Mouse (Mus musculus): ENCODE data around the gene Gm45711.
"Not testable (repeated sequence)": the region's sequence is repeated elsewhere in the genome, so short reads cannot be mapped to it uniquely, and the experiment has no call there.

Gm45711 gene

GRCm38 (mm10) chr8:104309441-104310155, at the start of gene Gm45711, which contains the start of gene Cmtm1:
Gene Gm45711 (minus strand): TSS chr8:104310081.
Gene Cmtm1 (minus strand): TSS chr8:104310145.
- in situ Hi-C loops (cut with MboI; ENCODE audit: unreplicated experiment in 2 of 2), result not testable (repeated sequence)

GRCm38 (mm10) chr8:104358637-104359036, 48.8 kb upstream of the Gm45711 start:
- in situ Hi-C loops (cut with MboI; ENCODE audit: unreplicated experiment in 2 of 2), result no loop called here

GRCm38 (mm10) chr8:104354504-104354903, 44.6 kb upstream of the Gm45711 start:
- in situ Hi-C loops (cut with MboI; ENCODE audit: unreplicated experiment in 2 of 2), result no loop called here

GRCm38 (mm10) chr8:104353186-104353585, 43.3 kb upstream of the Gm45711 start:
- in situ Hi-C loops (cut with MboI; ENCODE audit: unreplicated experiment in 2 of 2), result no loop called here

DNA sequence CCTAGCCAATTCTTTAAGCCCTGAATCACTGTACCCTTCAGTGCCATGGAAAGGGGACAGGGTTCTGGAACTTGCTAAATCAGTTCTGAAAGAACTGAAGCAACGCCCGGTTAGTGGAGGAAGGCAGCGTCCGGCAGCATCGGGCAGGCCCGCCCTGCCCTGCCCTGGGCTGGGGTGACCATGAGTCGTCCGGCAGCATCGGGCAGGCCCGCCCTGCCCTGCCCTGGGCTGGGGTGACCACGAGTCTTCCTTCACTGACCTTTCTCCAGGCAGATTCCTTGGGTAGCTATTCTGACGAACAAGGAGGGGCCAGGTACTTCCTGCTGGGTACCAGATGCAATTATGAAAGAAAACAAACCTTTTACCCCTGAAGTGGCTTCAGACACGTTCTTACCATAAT, 40.2 kb upstream of the Gm45711 start:
- in situ Hi-C loops (cut with MboI; ENCODE audit: unreplicated experiment in 2 of 2), result no loop called here

- in situ Hi-C loops (cut with MboI; ENCODE audit: unreplicated experiment in 2 of 2), result loop anchor here in 1 of 2 experiments (10.0 kb wide), 2 partner anchors 204 to 244 kb away; partner anchors contain the start of gene Cdh5
Observed at GRCm38 (mm10) chr8:104348971-104349370, 39.1 kb upstream of the Gm45711 start.

DNA sequence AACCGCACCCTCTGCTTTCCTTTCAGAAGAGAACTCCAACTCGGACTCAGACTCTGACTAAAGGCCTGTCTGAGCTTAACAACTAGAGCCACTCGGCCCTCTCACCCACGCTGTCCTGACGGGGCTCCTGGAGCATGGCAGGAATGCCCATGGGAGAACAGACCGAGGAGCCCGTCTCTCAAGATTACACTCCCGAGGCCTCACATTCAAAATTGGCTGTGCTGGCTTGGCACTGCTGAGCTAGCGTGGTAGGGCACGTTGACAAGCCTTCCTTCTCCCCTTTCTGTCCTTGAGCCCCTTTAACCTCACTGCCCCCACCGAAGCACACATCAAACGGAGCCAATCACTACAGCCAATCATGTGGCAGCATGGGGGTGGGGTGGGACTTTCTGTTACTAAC, 36.8 kb upstream of the Gm45711 start:
- in situ Hi-C loops (cut with MboI; ENCODE audit: unreplicated experiment in 2 of 2), result loop anchor here in 1 of 2 experiments (10.0 kb wide), 2 partner anchors 202 to 242 kb away; partner anchors contain the start of gene Cdh5

DNA sequence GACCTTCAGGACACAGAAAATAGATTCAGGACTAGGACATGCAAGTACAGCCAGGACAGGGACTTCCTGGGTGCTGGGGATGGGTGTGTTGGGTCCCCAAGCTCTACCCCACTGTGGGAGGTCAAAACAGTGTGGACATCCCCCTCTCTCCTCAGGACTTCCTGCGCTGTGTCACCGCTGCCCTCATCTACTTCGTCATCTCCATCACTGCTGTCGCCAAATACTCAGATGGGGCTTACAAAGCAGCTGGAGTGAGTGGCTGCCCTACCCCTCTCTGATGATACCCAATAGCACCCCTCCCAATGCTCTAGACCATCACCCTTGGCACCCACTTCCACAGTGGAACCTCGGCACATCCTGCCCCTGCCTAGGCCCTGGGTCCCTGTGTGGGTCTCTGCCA, 34.7 kb upstream of the Gm45711 start:
- in situ Hi-C loops (cut with MboI; ENCODE audit: unreplicated experiment in 2 of 2), result loop anchor here (5.0 to 10.0 kb wide), 7 partner anchors 93 to 247 kb away; partner anchors contain the start of genes Cdh5 (in 1 of the 2) and Dync1li2 (in 1 of the 2)

DNA sequence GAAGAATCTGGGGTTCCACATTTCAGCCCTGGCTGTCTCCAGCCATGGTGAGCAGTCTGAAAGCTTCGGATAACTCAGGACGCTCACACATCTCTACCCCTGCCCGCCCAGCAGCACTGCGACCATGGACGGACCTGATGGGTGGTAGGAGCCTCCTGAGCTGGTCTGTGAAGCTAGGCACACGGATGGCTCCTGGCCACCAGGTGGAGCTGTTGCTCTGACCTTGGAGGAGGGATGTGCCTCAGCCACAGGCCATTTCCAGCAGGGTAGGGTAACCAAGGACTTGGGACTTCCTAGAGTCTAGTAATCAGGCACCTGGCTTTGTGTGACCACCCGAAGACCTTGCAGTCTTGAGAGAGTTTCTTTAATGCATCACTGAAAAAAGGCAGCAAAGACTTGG, 34.1 kb upstream of the Gm45711 start:
- in situ Hi-C loops (cut with MboI; ENCODE audit: unreplicated experiment in 2 of 2), result loop anchor here (5.0 to 10.0 kb wide), 7 partner anchors 93 to 247 kb away; partner anchors contain the start of genes Cdh5 (in 1 of the 2) and Dync1li2 (in 1 of the 2)

DNA sequence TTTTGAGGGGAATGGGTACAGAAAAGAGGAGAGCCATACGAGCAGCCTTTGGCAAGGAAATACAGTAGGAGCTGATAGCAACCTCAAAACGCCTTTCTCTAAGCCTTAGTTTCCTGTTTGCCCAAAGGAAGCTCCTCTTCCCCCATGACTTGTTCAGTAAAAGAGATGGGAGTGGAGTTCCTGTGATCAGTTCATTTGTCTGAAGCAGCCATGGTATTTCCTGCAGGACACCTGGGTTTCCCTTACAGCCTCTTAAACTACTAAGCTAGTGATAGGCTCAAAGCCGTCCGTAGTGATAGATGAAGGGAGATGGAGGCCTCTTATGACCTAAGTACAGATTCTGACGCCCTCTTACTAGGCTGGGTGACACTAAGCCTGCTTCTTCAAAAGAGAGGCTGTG, 32.5 kb upstream of the Gm45711 start:
- in situ Hi-C loops (cut with MboI; ENCODE audit: unreplicated experiment in 2 of 2), result loop anchor here (5.0 to 10.0 kb wide), 7 partner anchors 95 to 245 kb away; partner anchors contain the start of genes Cdh5 (in 1 of the 2) and Dync1li2 (in 1 of the 2)

DNA sequence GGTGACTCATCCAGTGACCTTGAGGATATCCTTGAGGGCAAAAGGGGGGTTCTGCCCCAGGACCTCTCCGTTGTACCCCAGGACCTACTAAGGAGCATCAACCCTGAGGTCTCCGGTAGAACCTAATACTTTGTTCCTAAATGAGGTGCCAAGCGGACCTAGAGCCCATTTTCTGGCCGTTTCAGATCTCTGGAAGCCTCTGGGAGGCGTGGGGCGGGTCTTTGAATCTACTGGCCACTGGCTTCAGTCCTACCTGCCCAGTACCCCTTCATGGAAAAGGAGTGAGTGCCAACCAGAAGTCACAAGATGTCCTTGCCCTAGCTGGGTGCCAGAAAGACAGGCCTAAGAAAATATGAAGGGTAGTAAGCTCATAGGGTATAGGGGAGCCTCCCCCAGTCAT, 31.8 kb upstream of the Gm45711 start:
- in situ Hi-C loops (cut with MboI; ENCODE audit: unreplicated experiment in 2 of 2), result loop anchor here (5.0 to 10.0 kb wide), 7 partner anchors 96 to 244 kb away; partner anchors contain the start of genes Cdh5 (in 1 of the 2) and Dync1li2 (in 1 of the 2)

DNA sequence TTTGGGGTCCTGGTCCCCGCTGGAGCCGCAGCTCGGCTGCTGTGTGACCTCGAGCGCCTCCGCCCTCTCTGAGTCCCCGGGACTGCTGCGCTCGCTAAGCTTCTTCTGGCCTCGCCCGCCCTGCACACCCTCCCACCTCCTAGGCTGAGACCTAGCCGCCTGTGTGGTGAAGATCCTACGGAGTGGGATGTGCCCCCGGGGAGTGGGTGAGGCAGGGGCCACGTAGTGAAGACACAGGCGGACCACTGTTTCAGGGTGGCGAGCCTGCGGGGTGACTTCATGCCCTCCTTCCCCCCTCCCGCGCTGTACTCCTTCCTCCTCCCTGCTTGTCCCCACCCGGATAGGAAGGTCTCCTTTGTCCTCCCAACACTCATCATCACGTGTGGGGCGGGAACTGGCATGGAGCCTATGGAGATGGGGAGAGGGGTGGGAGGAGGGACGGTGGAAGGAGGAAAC, 31.3 kb upstream of the Gm45711 start:
- in situ Hi-C loops (cut with MboI; ENCODE audit: unreplicated experiment in 2 of 2), result loop anchor here (5.0 to 10.0 kb wide), 7 partner anchors 96 to 244 kb away; partner anchors contain the start of genes Cdh5 (in 1 of the 2) and Dync1li2 (in 1 of the 2)

- in situ Hi-C loops (cut with MboI; ENCODE audit: unreplicated experiment in 2 of 2), result loop anchor here (5.0 to 10.0 kb wide), 7 partner anchors 97 to 243 kb away; partner anchors contain the start of genes Cdh5 (in 1 of the 2) and Dync1li2 (in 1 of the 2)
Observed at GRCm38 (mm10) chr8:104340233-104341105, 30.6 kb upstream of the Gm45711 start.

DNA sequence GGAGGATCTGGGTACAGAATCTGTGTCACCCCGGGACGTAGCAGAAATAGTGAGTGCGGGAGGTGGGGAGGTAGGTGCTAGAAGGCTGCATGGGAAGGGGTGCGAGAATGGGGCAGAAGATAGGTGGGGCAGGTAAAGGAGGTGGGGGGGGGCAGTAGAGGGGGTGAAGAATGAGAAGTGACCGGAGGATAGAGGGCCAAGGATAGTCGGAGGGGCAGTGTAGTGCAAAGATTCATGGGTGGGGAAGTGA, 30.0 kb upstream of the Gm45711 start:
- in situ Hi-C loops (cut with MboI; ENCODE audit: unreplicated experiment in 2 of 2), result loop anchor here (5.0 to 10.0 kb wide), 8 partner anchors 75 to 243 kb away; partner anchors contain the start of genes Cdh5 (in 1 of the 2) and Dync1li2 (in 1 of the 2)

- in situ Hi-C loops (cut with MboI; ENCODE audit: unreplicated experiment in 2 of 2), result loop anchor here in 1 of 2 experiments (10.0 kb wide), 1 partner anchor 75 kb away; no protein-coding TSS in a partner anchor
Observed at GRCm38 (mm10) chr8:104339229-104339982, 29.5 kb upstream of the Gm45711 start, which contains the start of gene Cmtm3. Gene Cmtm3 (plus strand): TSS chr8:104339410.

- in situ Hi-C loops (cut with MboI; ENCODE audit: unreplicated experiment in 2 of 2), result loop anchor here in 1 of 2 experiments (10.0 kb wide), 1 partner anchor 73 kb away; no protein-coding TSS in a partner anchor
Observed at GRCm38 (mm10) chr8:104337890-104338289, 28.0 kb upstream of the Gm45711 start.

DNA sequence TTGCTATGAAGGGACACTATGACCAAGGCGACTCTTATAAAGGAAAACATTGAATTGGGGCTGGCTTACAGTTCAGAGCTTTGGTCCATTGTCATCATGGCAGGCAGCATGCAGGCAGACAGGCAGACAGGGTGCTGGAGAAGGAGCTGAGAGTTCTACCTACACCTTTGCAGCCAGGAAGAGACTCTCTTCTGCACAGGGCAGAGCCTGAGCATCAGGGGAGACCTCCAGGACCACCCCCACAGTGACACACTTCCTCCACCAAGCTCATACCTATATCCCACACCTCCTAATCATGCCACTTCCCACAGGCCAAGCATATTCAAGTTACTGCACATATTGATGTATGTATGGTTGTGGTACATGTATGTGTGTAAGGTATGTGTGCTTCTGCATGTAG, 26.9 kb upstream of the Gm45711 start:
- in situ Hi-C loops (cut with MboI; ENCODE audit: unreplicated experiment in 2 of 2), result loop anchor here in 1 of 2 experiments (10.0 kb wide), 1 partner anchor 72 kb away; no protein-coding TSS in a partner anchor

DNA sequence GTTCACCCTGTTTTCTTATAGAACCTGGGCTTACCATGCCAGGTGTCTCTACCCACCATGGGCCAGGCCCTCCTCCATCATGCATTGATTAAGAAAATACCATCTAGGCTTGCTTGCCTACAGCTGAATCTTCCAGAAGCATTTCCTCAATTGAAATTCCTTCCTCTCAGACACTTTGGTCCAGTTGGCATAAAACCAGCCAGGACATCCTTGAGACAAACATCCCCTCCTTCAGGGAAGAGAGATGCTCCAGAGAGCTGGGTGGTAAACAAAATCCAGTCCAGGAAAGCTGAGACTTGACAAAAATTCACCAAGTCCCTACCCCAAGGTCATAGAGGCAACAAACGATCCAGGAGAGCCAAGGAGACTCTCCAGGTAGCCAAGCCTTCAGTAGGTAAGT, 24.3 kb upstream of the Gm45711 start:
- in situ Hi-C loops (cut with MboI; ENCODE audit: unreplicated experiment in 2 of 2), result loop anchor here in 1 of 2 experiments (10.0 kb wide), 1 partner anchor 69 kb away; no protein-coding TSS in a partner anchor

DNA sequence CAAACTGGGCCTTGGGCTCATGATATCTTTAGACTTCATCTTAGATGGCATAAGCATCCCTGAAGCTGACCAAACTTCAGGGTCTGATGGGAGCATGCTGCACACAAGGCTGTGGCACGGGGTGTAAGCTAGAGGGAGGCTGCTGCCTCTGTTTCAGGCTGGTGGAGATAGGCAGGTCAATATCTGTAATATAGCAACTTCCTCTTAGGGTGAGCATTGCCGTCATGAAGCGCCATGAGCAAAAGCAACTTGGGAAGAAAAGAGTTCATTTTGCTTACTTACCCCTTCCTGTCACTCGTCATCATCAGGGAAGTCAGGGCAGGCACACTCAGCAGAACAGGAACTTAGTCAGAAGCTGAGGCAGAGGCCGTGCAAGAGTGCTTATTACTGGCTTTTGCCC, 23.9 kb upstream of the Gm45711 start:
- in situ Hi-C loops (cut with MboI; ENCODE audit: unreplicated experiment in 2 of 2), result loop anchor here in 1 of 2 experiments (10.0 kb wide), 1 partner anchor 69 kb away; no protein-coding TSS in a partner anchor
